Mouse (Mus musculus) liver, embryonic 16.5 days (tissue): ENCODE data around the gene Rps27l. TPM values are rescaled to one million over a fixed set of nuclear protein-coding genes. Genes with fewer than 3 reads are reported as not detected.

Experiments used
- ATAC-seq: fragments of 200-750 bp; cut with Nextera tagmentation; 2 replicates; pipeline ENCODE4 v1.8.0; 2017; ENCODE audit warnings: low read depth, mild to moderate bottlenecking, moderate number of reproducible peaks, moderate library complexity
- H3K27ac ChIP-seq: fragments of 300-500 bp; sonication (generic); 2 replicates; pipeline ENCODE4 v1.5.1; 2014; ENCODE audit warnings: mild to moderate bottlenecking, low read length
- H3K27me3 ChIP-seq: fragments of 300-500 bp; sonication (generic); 2 replicates; pipeline ENCODE4 v1.6.1; 2014; ENCODE audit warnings: low read depth, low read length, mixed read lengths; ENCODE audit not compliant: control insufficient read depth, insufficient read depth
- H3K36me3 ChIP-seq: fragments of 300-500 bp; sonication (generic); 2 replicates; pipeline ENCODE4 v1.6.1; 2014; ENCODE audit warnings: mild to moderate bottlenecking; ENCODE audit not compliant: control insufficient read depth, insufficient read depth
- H3K4me1 ChIP-seq: fragments of 300-500 bp; sonication (generic); 2 replicates; pipeline ENCODE4 v1.6.1; 2014; ENCODE audit warnings: low read depth, low read length, mixed read lengths; ENCODE audit not compliant: control insufficient read depth
- H3K4me2 ChIP-seq: fragments of 300-500 bp; sonication (generic); 2 replicates; pipeline ENCODE4 v1.6.1; 2014; ENCODE audit warnings: low read depth, low read length, mixed read lengths
- H3K4me3 ChIP-seq: fragments of 300-500 bp; sonication (generic); 2 replicates; pipeline ENCODE4 v1.5.1; 2014; ENCODE audit warnings: low read depth, mild to moderate bottlenecking, low read length
- H3K9ac ChIP-seq: fragments of 300-500 bp; sonication (generic); 2 replicates; pipeline ENCODE4 v1.6.1; 2014; ENCODE audit warnings: low read depth, low read length
- H3K9me3 ChIP-seq: fragments of 300-500 bp; sonication (generic); replicated peaks from 2 replicates; pipeline ENCODE4 v1.6.1; 2016; ENCODE audit warnings: low read length; ENCODE audit not compliant: control insufficient read depth
- WGBS: fragments of 180-500 bp; shearing (Covaris S2); extraction: QIAGEN DNeasy Blood & Tissue Kit; methylation state at CpG from one replicate; pipeline ENCODE4 v1.1.7; 2014; ENCODE audit not compliant: insufficient replicate concordance; 5-methylcytosine and 5-hydroxymethylcytosine counted together
- polyA plus RNA-seq: library from polyadenylated mRNA; unstranded; fragments of >200 nt; fragmentation: Nextera tagmentation; extraction: Ambion mirVana; gene quantifications from 2 replicates; pipeline ENCODE4 v1.2.1, GENCODE M21; 2015

The Rps27l gene
- polyA plus RNA-seq, result 406 and 455 TPM in 2 replicates

DNA sequence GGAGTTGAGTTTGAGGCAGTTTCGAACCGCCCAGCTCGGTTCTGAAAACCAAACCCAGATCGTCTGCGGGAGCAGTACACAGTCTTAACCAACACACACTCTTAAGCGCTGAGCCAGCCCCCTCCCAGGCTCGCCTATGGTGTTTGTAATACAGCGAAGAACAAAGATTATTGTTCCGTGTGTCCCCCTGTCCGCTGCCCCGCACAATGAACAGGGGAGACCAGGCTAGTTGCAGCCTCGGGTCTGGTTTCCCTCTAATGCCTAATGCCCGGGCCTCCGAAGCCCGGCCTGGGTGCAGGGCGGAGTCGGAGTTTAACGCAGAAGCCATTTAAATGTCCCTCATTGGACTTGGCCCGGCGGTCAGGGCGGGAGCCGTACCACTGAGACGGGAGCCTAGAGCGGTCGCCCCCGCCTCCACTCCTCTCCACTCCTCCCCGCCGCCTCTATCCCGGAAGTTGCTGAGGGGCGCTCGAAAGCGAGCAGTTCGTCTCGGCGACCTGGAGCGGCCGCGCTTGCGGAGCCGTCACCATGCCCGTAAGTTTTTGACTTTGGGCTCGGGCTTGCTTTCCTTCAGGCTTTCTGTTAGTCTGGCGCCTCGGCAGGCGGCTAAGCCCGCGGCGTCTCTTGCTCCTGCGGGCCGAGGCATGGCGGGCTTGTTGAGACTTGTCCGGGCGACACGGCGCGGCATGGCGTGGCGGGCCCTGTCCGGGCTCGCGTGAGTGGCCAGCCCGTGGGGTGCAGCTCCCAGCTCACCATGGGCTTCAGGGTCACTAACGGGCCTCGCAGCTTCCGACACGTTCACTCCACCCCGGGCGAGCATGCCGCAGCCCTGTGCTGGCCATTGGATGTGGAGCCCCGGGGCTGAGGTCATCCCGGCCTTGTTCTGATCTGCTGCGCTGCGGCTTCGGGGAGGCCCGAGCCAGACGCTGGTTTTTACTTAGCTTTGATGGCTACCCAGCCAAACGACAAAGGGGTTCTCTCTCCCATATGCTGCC is at the start of gene Rps27l:
Gene Rps27l, plus strand, starts transcription at position 440 of the 995 bp plus-strand sequence.
- Histone ChIP-seq H3K9me3 (no peaks in the 10 kb centered on the region), H3K4me1 (peaks cover 7% of the 10 kb centered on the region), H3K27ac (peak within 1 kb of the TSS; percentile 94), H3K36me3 (peaks cover 10% of the 10 kb centered on the region), H3K4me3 (peak within 1 kb of the TSS; percentile 99), H3K27me3 (no peaks in the 10 kb centered on the region), H3K4me2 (peak within 1 kb of the TSS; percentile 92), H3K9ac (peak within 1 kb of the TSS; percentile 96)
- peak; percentile 99 for ATAC-seq
- under 1% methylated on average over 75 of the region's 77 CpGs for WGBS

- Histone ChIP-seq H3K9me3 (no peaks in the 10 kb centered on the region), H3K36me3 (no peaks in the 10 kb centered on the region; the same call in 1 of the 2 replicates), H3K27me3 (no peaks in the 10 kb centered on the region), H3K4me2 (no peak overlapping the region), H3K4me1 (peaks cover 57% of the 10 kb centered on the region), H3K9ac (peak overlapping the region; percentile 25; the same call in 1 of the 2 replicates), H3K4me3 (no peak overlapping the region), H3K27ac (peak overlapping the region; percentile 66)
- WGBS, result 71% methylated on average over 6 of the region's 6 CpGs
- no peak for ATAC-seq
Measured at GRCm38 (mm10) chr9:66896951-66897350, 48.9 kb upstream of the Rps27l start.

DNA sequence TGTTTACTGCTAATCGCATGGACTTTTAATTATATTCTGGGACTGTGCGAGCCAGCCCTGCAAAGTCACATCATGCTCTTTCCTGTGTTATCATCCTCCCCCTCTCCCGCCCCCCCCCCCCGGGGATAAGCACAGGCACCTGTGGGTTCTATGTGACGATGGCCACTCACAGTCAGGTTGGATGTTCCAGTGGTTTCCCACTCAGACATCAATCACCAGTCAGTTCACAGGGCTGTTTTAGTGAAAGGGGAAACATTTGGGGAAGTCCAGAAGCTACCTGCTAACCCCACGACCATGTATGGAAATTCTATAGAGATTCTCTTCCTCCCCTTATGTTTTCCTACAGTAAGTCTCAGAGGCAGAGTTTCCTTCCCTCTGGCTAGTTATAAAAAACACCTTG is 48.0 kb upstream of the Rps27l start:
- WGBS, result 44% methylated on average over 5 of the region's 6 CpGs
- Histone ChIP-seq H3K4me2 (no peak overlapping the region), H3K9ac (no peak overlapping the region), H3K27ac (peak overlapping the region; percentile 66), H3K36me3 (no peaks in the 10 kb centered on the region; the same call in 1 of the 2 replicates), H3K27me3 (no peaks in the 10 kb centered on the region), H3K4me3 (no peak overlapping the region), H3K4me1 (peaks cover 57% of the 10 kb centered on the region), H3K9me3 (no peaks in the 10 kb centered on the region)
- no peak for ATAC-seq

DNA sequence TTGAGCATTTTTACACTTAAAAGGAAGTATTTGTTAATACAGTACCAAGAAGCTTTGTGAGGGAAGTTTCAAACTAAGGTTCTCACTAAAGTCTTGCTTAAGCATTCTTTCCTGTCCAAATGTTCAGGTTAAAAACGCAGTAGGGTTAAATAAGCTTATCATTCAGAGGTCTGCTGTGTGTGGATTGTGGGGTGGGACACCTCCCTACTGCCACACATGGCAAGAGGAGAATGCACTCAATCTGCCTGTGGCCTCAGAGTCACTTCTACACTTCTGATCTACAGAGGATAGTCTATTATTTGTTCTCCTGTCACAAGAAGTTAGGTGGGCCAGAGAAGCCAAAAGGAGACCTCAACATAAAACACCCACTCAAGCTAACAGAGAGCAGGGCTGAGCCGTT is 46.8 kb upstream of the Rps27l start:
- H3K4me2 ChIP-seq, result peak overlapping the region; percentile 11; the same call in 1 of the 2 replicates
- no peaks in the 10 kb centered on the region for H3K27me3 ChIP-seq
- H3K9me3 ChIP-seq, result no peaks in the 10 kb centered on the region
- peak; percentile 48; the same call in 1 of the 2 replicates for ATAC-seq
- 32% methylated on average over 2 of the region's 2 CpGs for WGBS
- no peak overlapping the region for H3K4me3 ChIP-seq
- H3K36me3 ChIP-seq, result no peaks in the 10 kb centered on the region; the same call in 1 of the 2 replicates
- H3K9ac ChIP-seq, result peak overlapping the region; percentile 25; the same call in 1 of the 2 replicates
- H3K27ac ChIP-seq, result peak overlapping the region; percentile 59
- peaks cover 54% of the 10 kb centered on the region for H3K4me1 ChIP-seq

DNA sequence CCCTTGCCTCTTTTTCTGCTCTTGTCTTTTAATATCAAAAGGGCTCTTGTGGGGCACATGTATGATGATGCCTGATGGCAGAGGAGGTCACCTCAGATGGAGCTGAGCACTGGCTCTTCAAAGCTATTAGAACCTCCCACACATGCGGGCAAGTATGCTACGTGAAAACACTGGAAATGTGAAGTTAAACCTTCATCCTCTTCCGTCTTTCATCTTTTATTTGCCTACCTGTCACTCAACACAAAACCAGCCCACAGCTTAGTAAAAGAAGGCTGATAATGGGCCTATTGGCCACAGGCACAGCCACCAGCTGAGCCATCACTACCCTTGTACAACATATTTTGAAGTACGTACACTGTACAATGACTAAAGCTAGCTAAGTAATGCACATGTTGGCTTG is 46.4 kb upstream of the Rps27l start:
- WGBS, result 74% methylated on average over 4 of the region's 4 CpGs
- no peaks in the 10 kb centered on the region for H3K27me3 ChIP-seq
- H3K4me1 ChIP-seq, result peaks cover 51% of the 10 kb centered on the region
- H3K27ac ChIP-seq, result peak overlapping the region; percentile 59
- H3K4me2 ChIP-seq, result peak overlapping the region; percentile 11; the same call in 1 of the 2 replicates
- no peak for ATAC-seq
- no peaks in the 10 kb centered on the region for H3K9me3 ChIP-seq
- no peak overlapping the region for H3K4me3 ChIP-seq
- H3K9ac ChIP-seq, result no peak overlapping the region
- no peaks in the 10 kb centered on the region; the same call in 1 of the 2 replicates for H3K36me3 ChIP-seq

DNA sequence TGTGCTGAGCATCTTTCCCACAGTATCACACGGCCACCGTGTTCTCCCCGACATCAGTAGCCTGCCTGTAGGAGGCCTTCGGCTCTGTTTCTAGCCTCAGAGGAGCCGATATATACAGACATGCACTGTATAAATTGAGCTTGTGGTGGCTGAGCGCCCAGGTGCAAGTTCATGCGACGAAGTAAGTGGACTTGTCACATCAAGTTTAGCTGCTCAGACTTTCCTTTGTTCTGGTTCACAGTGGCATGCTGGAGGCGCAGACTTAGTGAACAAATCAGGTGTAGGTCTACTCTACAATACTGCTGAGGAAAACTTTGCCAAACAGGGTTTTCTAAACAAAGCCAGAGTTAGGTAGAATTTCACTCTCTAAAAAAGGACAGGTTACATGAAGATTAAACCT is 39.9 kb upstream of the Rps27l start:
- Histone ChIP-seq H3K9ac (no peak overlapping the region), H3K36me3 (no peaks in the 10 kb centered on the region; the same call in 1 of the 2 replicates), H3K9me3 (no peaks in the 10 kb centered on the region), H3K27ac (no peak overlapping the region), H3K4me2 (no peak overlapping the region), H3K4me1 (peaks cover 31% of the 10 kb centered on the region), H3K4me3 (no peak overlapping the region), H3K27me3 (no peaks in the 10 kb centered on the region)
- no peak for ATAC-seq
- WGBS, result 83% methylated on average over 9 of the region's 9 CpGs

DNA sequence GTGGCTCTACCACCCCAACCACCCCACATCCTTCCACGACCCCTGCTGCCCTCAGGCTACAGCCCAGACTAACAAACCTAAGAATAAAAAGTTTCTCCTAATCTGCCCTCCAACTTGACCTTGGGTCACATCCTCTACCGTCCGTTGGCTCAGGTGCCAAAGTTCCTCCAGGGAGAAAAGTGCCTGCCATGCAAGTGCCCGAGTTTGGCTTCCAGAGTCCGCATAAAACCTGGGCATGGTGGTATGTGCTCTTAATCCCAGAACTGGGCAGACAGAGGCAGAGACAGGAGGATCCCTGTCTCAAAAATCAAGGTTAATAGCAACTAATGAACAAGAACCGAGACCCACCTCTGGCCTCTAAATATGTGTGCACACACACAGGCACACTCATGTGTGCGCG is 38.8 kb upstream of the Rps27l start:
- peaks cover 40% of the 10 kb centered on the region for H3K4me1 ChIP-seq
- H3K36me3 ChIP-seq, result no peaks in the 10 kb centered on the region; the same call in 1 of the 2 replicates
- H3K9me3 ChIP-seq, result no peaks in the 10 kb centered on the region
- H3K9ac ChIP-seq, result no peak overlapping the region
- 86% methylated on average over 8 of the region's 8 CpGs for WGBS
- H3K27ac ChIP-seq, result no peak overlapping the region
- H3K4me3 ChIP-seq, result no peak overlapping the region
- H3K4me2 ChIP-seq, result no peak overlapping the region
- ATAC-seq, result no peak
- H3K27me3 ChIP-seq, result no peaks in the 10 kb centered on the region

DNA sequence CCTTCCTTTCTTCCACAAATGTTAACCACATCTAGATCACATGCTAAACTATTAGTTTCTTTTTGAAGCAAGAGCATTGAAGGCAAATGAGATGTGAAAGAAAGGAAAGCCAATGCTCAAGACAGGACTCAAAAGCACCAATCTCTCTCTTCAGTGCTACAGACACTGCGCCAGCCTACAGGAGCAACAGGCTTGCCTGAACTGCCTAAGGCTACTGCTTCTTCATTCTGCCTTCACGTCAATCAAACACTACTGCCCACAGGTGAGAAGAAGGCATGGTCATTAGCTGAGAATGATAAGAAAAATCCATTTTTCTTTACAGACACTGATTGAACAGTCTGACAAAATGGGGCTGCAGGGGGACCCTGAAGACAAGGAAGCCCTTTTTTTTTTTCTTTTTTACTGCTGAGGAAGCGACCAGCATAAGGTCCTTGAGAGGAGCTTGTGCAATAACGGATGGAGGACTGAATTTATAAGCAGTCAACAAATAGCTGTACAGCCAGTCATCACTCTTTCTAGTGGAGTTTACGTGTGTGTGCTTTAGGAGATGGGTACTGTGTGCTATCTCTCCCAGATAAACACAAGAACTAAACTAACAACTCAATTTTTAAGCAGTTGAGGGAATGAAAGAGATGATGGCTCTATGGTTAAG is 38.0 kb upstream of the Rps27l start:
- Histone ChIP-seq H3K9me3 (no peaks in the 10 kb centered on the region), H3K27ac (no peak overlapping the region; the same call in 1 of the 2 replicates), H3K4me2 (no peak overlapping the region; the same call in 1 of the 2 replicates), H3K36me3 (peaks cover 3% of the 10 kb centered on the region; the same call in 1 of the 2 replicates), H3K27me3 (no peaks in the 10 kb centered on the region), H3K4me3 (no peak overlapping the region), H3K4me1 (peaks cover 48% of the 10 kb centered on the region), H3K9ac (no peak overlapping the region)
- ATAC-seq, result no peak
- 65% methylated on average over 5 of the region's 5 CpGs for WGBS
